ENCODE assay signal across 8 mouse cellular contexts in the genomic region with DNA sequence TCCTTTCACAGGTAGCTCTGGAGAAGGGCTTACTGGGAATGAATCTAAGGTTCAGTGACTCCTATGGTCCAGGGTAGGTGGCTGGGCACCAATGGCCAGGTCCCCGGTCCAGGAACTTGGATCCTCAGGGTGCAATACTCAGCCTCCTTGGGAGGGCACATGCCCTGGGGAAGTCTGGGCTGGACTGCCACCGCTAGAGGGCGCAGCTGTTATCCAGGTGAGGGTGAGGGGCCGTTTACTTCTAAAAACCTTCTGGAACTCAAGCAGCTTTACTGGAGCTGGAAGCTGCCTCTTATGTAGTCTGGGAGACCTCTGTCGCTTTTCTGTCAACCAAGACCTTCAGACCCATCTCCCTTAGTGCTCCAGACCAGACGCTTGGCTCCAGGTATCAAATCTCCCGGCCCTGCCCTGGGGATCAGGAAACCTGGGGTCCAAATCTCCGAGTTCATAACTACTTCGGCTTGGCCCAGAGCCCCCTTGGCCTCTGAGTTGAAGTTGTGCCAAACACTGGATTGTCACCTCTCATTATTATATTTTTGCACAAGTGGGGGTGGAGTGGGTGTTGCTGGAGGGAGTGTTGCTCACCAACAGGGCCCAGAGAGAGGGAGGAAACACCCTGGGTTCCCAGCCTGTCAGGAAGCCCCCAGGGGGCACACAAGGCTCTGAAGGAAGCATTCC. TPM values are rescaled to one million over a fixed set of nuclear protein-coding genes. Genes with fewer than 3 reads are reported as not detected.
DNase-seq lines count a peak whose midpoint lies in the region; ATAC-seq and TF ChIP-seq lines count a peak whose summit lies in the region.

No protein-coding gene starts in this region.

- peaks cover 35% of the 10 kb centered on the region for H3K27me3 ChIP-seq in G1E (ENCODE audit: insufficient read depth, low read length)
- no peaks in the 10 kb centered on the region for H3K27me3 ChIP-seq in forebrain, embryonic 10.5 days (ENCODE audit: poor library complexity, severe bottlenecking)
- H3K27me3 ChIP-seq in heart, embryonic 16.5 days (ENCODE audit: control insufficient read depth, insufficient read depth, low read length): no peaks in the 10 kb centered on the region

- DNase-seq in G1E (ENCODE audit: low spot score): peak; percentile 66
- peak; percentile 76 for DNase-seq in c-Kit-positive CD71-positive TER-119-negative erythroid progenitor cells, embryonic 14.5 days (ENCODE audit: low read depth)
- peak; percentile 81 for DNase-seq in forebrain, embryonic 10.5 days (ENCODE audit: extremely low spot score, low spot score)
- peak; percentile 82 for DNase-seq in kidney, postnatal 14 days
- peak; percentile 80 for DNase-seq in lung, postnatal 25 days (ENCODE audit: low spot score)
- peak; percentile 85 for DNase-seq in right cerebral cortex, postnatal 14 days
- DNase-seq in urinary bladder, postnatal 25 days (ENCODE audit: low spot score): peak; percentile 89

- peak; percentile 90 for TF ChIP-seq CTCF in G1E (IDR thresholded peaks at IDR 0.05; ENCODE audit: low read depth, low read length)

- no peak for ATAC-seq in G1E (ENCODE audit: extremely low read depth, insufficient number of reproducible peaks, low FRiP score, poor library complexity, severe bottlenecking)
- ATAC-seq in heart, embryonic 16.5 days (replicated peaks; ENCODE audit: extremely low read depth, insufficient read depth, low FRiP score): no peak

- WGBS in forebrain, embryonic 10.5 days: 18% methylated on average over 9 of the region's 9 CpGs
- 12% methylated on average over 9 of the region's 9 CpGs for WGBS in heart, embryonic 16.5 days

- no peak overlapping the region; the same call in 1 of the 2 replicates for H3K4me2 ChIP-seq in heart, embryonic 16.5 days (ENCODE audit: low read depth, low read length)

- peaks cover 53% of the 10 kb centered on the region for H3K4me1 ChIP-seq in G1E (ENCODE audit: insufficient read depth, low read depth, low read length)
- peaks cover 49% of the 10 kb centered on the region for H3K4me1 ChIP-seq in forebrain, embryonic 10.5 days
- H3K4me1 ChIP-seq in heart, embryonic 16.5 days (ENCODE audit: control insufficient read depth, insufficient read depth, low read length): peaks cover 38% of the 10 kb centered on the region

- H3K9me3 ChIP-seq in G1E (replicated peaks): peaks cover 7% of the 10 kb centered on the region; the same call in 1 of the 2 replicates
- H3K9me3 ChIP-seq in forebrain, embryonic 10.5 days: peaks cover 7% of the 10 kb centered on the region; the same call in 1 of the 2 replicates
- peaks cover 7% of the 10 kb centered on the region; the same call in 1 of the 2 replicates for H3K9me3 ChIP-seq in heart, embryonic 16.5 days (replicated peaks; ENCODE audit: control insufficient read depth, low read length)

- no peaks in the 10 kb centered on the region for H3K36me3 ChIP-seq in G1E (replicated peaks)
- no peaks in the 10 kb centered on the region for H3K36me3 ChIP-seq in forebrain, embryonic 10.5 days (replicated peaks)
- H3K36me3 ChIP-seq in heart, embryonic 16.5 days (ENCODE audit: control insufficient read depth, insufficient read depth): no peaks in the 10 kb centered on the region

- H3K4me3 ChIP-seq in G1E (ENCODE audit: low read depth, low read length): no peak overlapping the region
- peak overlapping the region; percentile 97; the same call in 1 of the 2 replicates for H3K4me3 ChIP-seq in forebrain, embryonic 10.5 days
- H3K4me3 ChIP-seq in heart, embryonic 16.5 days (ENCODE audit: low read length): no peak overlapping the region

- H3K9ac ChIP-seq in heart, embryonic 16.5 days (ENCODE audit: low read length): peak overlapping the region; percentile 43; the same call in 1 of the 2 replicates

- H3K27ac ChIP-seq in forebrain, embryonic 10.5 days: peak overlapping the region; percentile 100
- peak overlapping the region; percentile 94 for H3K27ac ChIP-seq in heart, embryonic 16.5 days (ENCODE audit: low read length)

RNA-seq across cellular contexts. Expression of a gene that starts 2.9 kb away (rescaled TPM):
- 20.9 and 22.2 TPM in 2 replicates for total RNA-seq in G1E (2014; fragmentation: Nextera tagmentation)
- total RNA-seq in G1E (2017): 20.8 and 22.5 TPM in 2 replicates
- polyA plus RNA-seq in G1E (2012): 62.2 and 74.4 TPM in 2 replicates
- polyA plus RNA-seq in forebrain, embryonic 10.5 days (2016; fragmentation: Nextera tagmentation; extraction: Ambion mirVana): 61.7 and 64.0 TPM in 2 replicates
- polyA plus RNA-seq in heart, embryonic 16.5 days (2015; fragmentation: Nextera tagmentation; extraction: Ambion mirVana): 11.9 and 18.0 TPM in 2 replicates

RNA-seq across cellular contexts. Expression of a gene that starts 23.2 kb away (rescaled TPM):
- 67.5 and 67.7 TPM in 2 replicates for total RNA-seq in G1E (2014; fragmentation: Nextera tagmentation)
- total RNA-seq in G1E (2017): 60.7 and 67.3 TPM in 2 replicates
- polyA plus RNA-seq in G1E (2012): 58.8 and 59.4 TPM in 2 replicates
- polyA plus RNA-seq in forebrain, embryonic 10.5 days (2016; fragmentation: Nextera tagmentation; extraction: Ambion mirVana): 106 and 107 TPM in 2 replicates
- 59.3 and 61.1 TPM in 2 replicates for polyA plus RNA-seq in heart, embryonic 16.5 days (2015; fragmentation: Nextera tagmentation; extraction: Ambion mirVana)

RNA-seq across cellular contexts. Expression of a gene that starts 46.8 kb away (rescaled TPM):
- 353 and 374 TPM in 2 replicates for total RNA-seq in G1E (2014; fragmentation: Nextera tagmentation)
- 934 and 1,064 TPM in 2 replicates for total RNA-seq in G1E (2017)
- polyA plus RNA-seq in G1E (2012): 478 and 515 TPM in 2 replicates
- 862 and 888 TPM in 2 replicates for polyA plus RNA-seq in forebrain, embryonic 10.5 days (2016; fragmentation: Nextera tagmentation; extraction: Ambion mirVana)
- 1,892 and 2,285 TPM in 2 replicates for polyA plus RNA-seq in heart, embryonic 16.5 days (2015; fragmentation: Nextera tagmentation; extraction: Ambion mirVana)

RNA-seq across cellular contexts. Expression of a gene that starts 58.1 kb away (rescaled TPM):
- total RNA-seq in G1E (2014; fragmentation: Nextera tagmentation): 46.4 and 50.2 TPM in 2 replicates
- total RNA-seq in G1E (2017): 88.2 and 91.4 TPM in 2 replicates
- polyA plus RNA-seq in G1E (2012): 153 and 175 TPM in 2 replicates
- polyA plus RNA-seq in forebrain, embryonic 10.5 days (2016; fragmentation: Nextera tagmentation; extraction: Ambion mirVana): 275 and 280 TPM in 2 replicates
- 140 and 141 TPM in 2 replicates for polyA plus RNA-seq in heart, embryonic 16.5 days (2015; fragmentation: Nextera tagmentation; extraction: Ambion mirVana)
